Mouse (Mus musculus) kidney, embryonic 16.5 days (tissue): ENCODE results near the gene Grik4. TPM values are rescaled to one million over a fixed set of nuclear protein-coding genes. Genes with fewer than 3 reads are reported as not detected.

ENCODE experiments used
- ATAC-seq: fragments of 200-750 bp; cut with Nextera tagmentation; 2 replicates; pipeline ENCODE4 v1.8.0; 2017; ENCODE audit warnings: moderate TSS enrichment; ENCODE audit not compliant: low FRiP score, low TSS enrichment
- H3K27ac ChIP-seq: fragments of 300-500 bp; sonication (generic); 2 replicates; pipeline ENCODE4 v1.5.1; 2014; ENCODE audit warnings: low read length
- H3K27me3 ChIP-seq: fragments of 300-500 bp; sonication (generic); 2 replicates; pipeline ENCODE4 v1.6.1; 2014; ENCODE audit warnings: low read length, control low read depth, mixed read lengths; ENCODE audit not compliant: insufficient read depth
- H3K36me3 ChIP-seq: fragments of 300-500 bp; sonication (generic); 2 replicates; pipeline ENCODE4 v1.6.1; 2014; ENCODE audit warnings: low read length, control low read depth, mixed read lengths; ENCODE audit not compliant: insufficient read depth
- H3K4me1 ChIP-seq: fragments of 300-500 bp; sonication (generic); 2 replicates; pipeline ENCODE4 v1.6.1; 2014; ENCODE audit warnings: low read length, control low read depth, mixed read lengths; ENCODE audit not compliant: insufficient read depth
- H3K4me2 ChIP-seq: fragments of 300-500 bp; sonication (generic); replicated peaks from 2 replicates; pipeline ENCODE4 v1.6.1; 2014; ENCODE audit warnings: low read depth, low read length
- H3K4me3 ChIP-seq: fragments of 300-500 bp; sonication (generic); 2 replicates; pipeline ENCODE4 v1.5.1; 2014; ENCODE audit warnings: mild to moderate bottlenecking, low read length
- H3K9ac ChIP-seq: fragments of 300-500 bp; sonication (generic); replicated peaks from 2 replicates; pipeline ENCODE4 v1.6.1; 2014; ENCODE audit warnings: low read length
- H3K9me3 ChIP-seq: fragments of 300-500 bp; sonication (generic); 2 replicates; pipeline ENCODE4 v1.6.1; 2016; ENCODE audit warnings: low read length, control low read depth
- WGBS: fragments of 180-500 bp; shearing (Covaris S2); extraction: QIAGEN DNeasy Blood & Tissue Kit; methylation state at CpG from one replicate; pipeline ENCODE4 v1.1.7; 2014; 5-methylcytosine and 5-hydroxymethylcytosine counted together
- polyA plus RNA-seq: library from polyadenylated mRNA; unstranded; fragments of >200 nt; fragmentation: Nextera tagmentation; extraction: Ambion mirVana; gene quantifications from 2 replicates; pipeline ENCODE4 v1.2.1, GENCODE M21; 2015

The Grik4 gene
- polyA plus RNA-seq, 1 experiment from 2014 or later = 3.3 TPM

DNA sequence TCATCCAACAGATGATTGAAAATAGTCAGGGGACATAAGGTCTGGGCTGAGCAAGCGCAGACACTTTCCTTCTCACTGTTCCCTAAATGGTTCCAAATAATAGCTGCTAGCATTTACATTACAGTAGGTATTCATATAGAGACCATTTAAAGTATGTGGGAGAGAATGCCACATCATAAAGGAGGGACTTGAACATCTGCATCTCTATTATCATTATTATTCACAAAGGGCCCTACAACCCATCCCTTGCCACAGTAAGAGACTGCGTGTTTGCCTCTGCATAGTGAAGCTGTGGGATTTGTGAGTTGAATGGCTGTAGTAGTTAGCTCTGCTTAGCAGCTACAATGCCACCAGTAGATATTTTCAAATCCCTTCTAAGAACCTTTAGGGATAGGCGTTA is 296.2 kb downstream of the Grik4 start:
- H3K4me2 ChIP-seq = no peak overlapping the region
- H3K27me3 ChIP-seq = no peaks in the 10 kb centered on the region
- 95% methylated on average over 3 of the region's 3 CpGs for whole genome bisulfite sequencing
- H3K4me3 ChIP-seq = no peak overlapping the region
- H3K27ac ChIP-seq = no peak overlapping the region
- no peaks in the 10 kb centered on the region; the same call in 1 of the 2 replicates for H3K4me1 ChIP-seq
- no peaks in the 10 kb centered on the region for H3K36me3 ChIP-seq
- no peak for ATAC-seq
- no peaks in the 10 kb centered on the region for H3K9me3 ChIP-seq
- no peak overlapping the region for H3K9ac ChIP-seq

- Histone ChIP-seq H3K4me3 (no peak overlapping the region), H3K9ac (no peak overlapping the region), H3K4me2 (no peak overlapping the region), H3K9me3 (no peaks in the 10 kb centered on the region), H3K4me1 (no peaks in the 10 kb centered on the region; the same call in 1 of the 2 replicates), H3K27me3 (no peaks in the 10 kb centered on the region), H3K27ac (no peak overlapping the region), H3K36me3 (no peaks in the 10 kb centered on the region)
- ATAC-seq = no peak
- WGBS = 66% methylated on average over 3 of the region's 3 CpGs
Observed at GRCm38 (mm10) chr9:42647596-42647995, 296.7 kb downstream of the Grik4 start.

DNA sequence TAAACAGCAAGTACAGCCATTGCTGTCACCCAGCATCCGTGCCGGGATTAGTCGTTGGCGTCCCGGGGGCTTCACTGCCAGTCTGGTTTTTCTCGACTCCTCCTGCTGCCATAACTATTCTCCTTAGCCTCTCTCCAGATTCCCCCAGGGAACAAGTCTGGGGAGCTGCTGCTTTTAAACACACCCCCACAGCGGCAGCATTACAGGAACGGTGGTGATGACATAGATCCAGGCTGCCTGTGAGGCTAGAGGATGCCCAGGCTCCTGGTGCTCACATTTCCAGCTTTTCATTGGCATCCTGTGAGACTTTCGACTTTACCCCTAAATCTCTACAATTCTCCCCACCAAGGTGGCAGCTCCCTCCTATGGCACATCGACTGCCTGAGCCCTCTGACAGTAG is 297.5 kb downstream of the Grik4 start:
- H3K4me3 ChIP-seq = no peak overlapping the region
- H3K9ac ChIP-seq = no peak overlapping the region
- no peak for ATAC-seq
- H3K4me1 ChIP-seq = no peaks in the 10 kb centered on the region; the same call in 1 of the 2 replicates
- no peak overlapping the region for H3K27ac ChIP-seq
- 75% methylated on average over 10 of the region's 10 CpGs for WGBS
- H3K9me3 ChIP-seq = no peaks in the 10 kb centered on the region
- no peaks in the 10 kb centered on the region for H3K27me3 ChIP-seq
- H3K36me3 ChIP-seq = no peaks in the 10 kb centered on the region
- no peak overlapping the region for H3K4me2 ChIP-seq

DNA sequence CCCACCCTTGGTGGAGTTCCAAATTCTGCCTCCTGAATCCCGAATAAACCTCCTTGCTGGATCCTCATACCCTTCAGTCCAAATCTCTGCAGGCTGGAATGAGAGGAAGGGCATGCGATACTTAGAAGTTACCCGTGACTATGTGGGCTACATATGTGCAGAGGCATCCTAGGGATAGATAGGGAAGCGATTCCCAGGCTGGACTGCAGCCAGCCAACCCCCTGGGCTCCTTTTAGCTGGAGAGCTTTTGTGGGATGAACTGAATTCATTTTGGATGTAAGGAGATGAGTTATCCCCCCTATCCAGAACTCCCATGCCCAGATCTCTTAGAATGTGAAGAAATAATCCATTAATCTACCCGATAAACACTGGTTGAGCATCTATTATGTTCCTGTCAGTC is 299.1 kb downstream of the Grik4 start:
- H3K4me3 ChIP-seq = no peak overlapping the region
- no peaks in the 10 kb centered on the region for H3K9me3 ChIP-seq
- H3K4me2 ChIP-seq = no peak overlapping the region
- H3K27me3 ChIP-seq = no peaks in the 10 kb centered on the region
- no peaks in the 10 kb centered on the region for H3K36me3 ChIP-seq
- H3K4me1 ChIP-seq = no peaks in the 10 kb centered on the region; the same call in 1 of the 2 replicates
- H3K9ac ChIP-seq = no peak overlapping the region
- no peak overlapping the region for H3K27ac ChIP-seq
- 89% methylated on average over 5 of the region's 5 CpGs for WGBS
- ATAC-seq = no peak

- no peak overlapping the region for H3K4me2 ChIP-seq
- no peak overlapping the region for H3K27ac ChIP-seq
- ATAC-seq = no peak
Observed at GRCm38 (mm10) chr9:42642821-42643220, 301.5 kb downstream of the Grik4 start.

GRCm38 (mm10) chr9:42641550-42642117 is 302.7 kb downstream of the Grik4 start:
- H3K27ac ChIP-seq = no peak overlapping the region
- WGBS = 72% methylated on average over 11 of the region's 11 CpGs
- ATAC-seq = no peak

More at GRCm38 (mm10) chr9:42642821-42643220, 301.5 kb downstream of the Grik4 start:
- no peaks in the 10 kb centered on the region for H3K9me3 ChIP-seq
- H3K36me3 ChIP-seq = no peaks in the 10 kb centered on the region
- H3K4me1 ChIP-seq = no peaks in the 10 kb centered on the region; the same call in 1 of the 2 replicates
- no peak overlapping the region for H3K4me3 ChIP-seq
- WGBS = 58% methylated on average over 5 of the region's 5 CpGs
- no peak overlapping the region for H3K9ac ChIP-seq
- no peaks in the 10 kb centered on the region for H3K27me3 ChIP-seq

DNA sequence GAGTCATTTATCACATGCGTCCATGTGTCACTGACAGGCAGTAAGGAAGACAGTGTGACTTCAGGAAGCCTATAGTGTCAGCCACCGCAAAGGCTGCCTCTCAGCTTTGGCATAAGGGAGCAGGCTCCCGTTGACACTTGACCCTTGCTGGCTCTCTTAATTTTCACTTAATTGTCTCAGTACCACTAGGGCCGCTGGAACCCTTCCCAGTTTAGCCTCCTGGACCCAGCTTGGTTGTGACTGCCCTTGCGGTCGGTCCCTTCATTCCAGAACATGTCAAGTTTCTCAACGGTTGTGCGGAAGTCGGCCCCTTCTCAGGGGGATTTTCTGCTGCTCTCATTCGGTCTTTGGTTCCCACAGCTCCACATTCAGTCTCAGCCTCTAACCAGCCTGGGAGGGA is 307.8 kb downstream of the Grik4 start:
- 57% methylated on average over 10 of the region's 10 CpGs for WGBS
- H3K36me3 ChIP-seq = no peaks in the 10 kb centered on the region
- H3K27ac ChIP-seq = no peak overlapping the region
- no peak overlapping the region for H3K4me2 ChIP-seq
- H3K4me1 ChIP-seq = peaks cover 11% of the 10 kb centered on the region; the same call in 1 of the 2 replicates
- no peak overlapping the region for H3K9ac ChIP-seq
- no peaks in the 10 kb centered on the region; the same call in 1 of the 2 replicates for H3K27me3 ChIP-seq
- no peak overlapping the region for H3K4me3 ChIP-seq
- no peak for ATAC-seq
- H3K9me3 ChIP-seq = no peaks in the 10 kb centered on the region

More at GRCm38 (mm10) chr9:42641550-42642117, 302.7 kb downstream of the Grik4 start:
- Histone ChIP-seq H3K9me3 (no peaks in the 10 kb centered on the region), H3K36me3 (no peaks in the 10 kb centered on the region), H3K4me3 (no peak overlapping the region), H3K9ac (no peak overlapping the region), H3K4me1 (peaks cover 5% of the 10 kb centered on the region; the same call in 1 of the 2 replicates), H3K27me3 (no peaks in the 10 kb centered on the region), H3K4me2 (no peak overlapping the region)

- no peak overlapping the region for H3K4me3 ChIP-seq
- no peaks in the 10 kb centered on the region; the same call in 1 of the 2 replicates for H3K27me3 ChIP-seq
- H3K27ac ChIP-seq = no peak overlapping the region
- H3K4me2 ChIP-seq = no peak overlapping the region
- H3K9ac ChIP-seq = no peak overlapping the region
- H3K4me1 ChIP-seq = peaks cover 5% of the 10 kb centered on the region; the same call in 1 of the 2 replicates
- no peaks in the 10 kb centered on the region for H3K36me3 ChIP-seq
- 93% methylated on average over 4 of the region's 4 CpGs for WGBS
- H3K9me3 ChIP-seq = no peaks in the 10 kb centered on the region
- no peak for ATAC-seq
Observed at GRCm38 (mm10) chr9:42631479-42631878, 312.8 kb downstream of the Grik4 start.

- no peak overlapping the region for H3K27ac ChIP-seq
- no peak overlapping the region for H3K4me3 ChIP-seq
- 27% methylated on average over 6 of the region's 6 CpGs for WGBS
- no peaks in the 10 kb centered on the region for H3K9me3 ChIP-seq
- H3K4me1 ChIP-seq = no peaks in the 10 kb centered on the region
- no peak overlapping the region for H3K9ac ChIP-seq
- no peaks in the 10 kb centered on the region for H3K36me3 ChIP-seq
- ATAC-seq = no peak
- H3K27me3 ChIP-seq = no peaks in the 10 kb centered on the region
- H3K4me2 ChIP-seq = no peak overlapping the region
Observed at GRCm38 (mm10) chr9:42627634-42628033, 316.7 kb downstream of the Grik4 start.

GRCm38 (mm10) chr9:42627146-42627545 is 317.1 kb downstream of the Grik4 start:
- no peaks in the 10 kb centered on the region for H3K9me3 ChIP-seq
- no peaks in the 10 kb centered on the region for H3K4me1 ChIP-seq
- no peak for ATAC-seq
- H3K27me3 ChIP-seq = no peaks in the 10 kb centered on the region
- H3K36me3 ChIP-seq = no peaks in the 10 kb centered on the region
- H3K9ac ChIP-seq = no peak overlapping the region
- H3K4me3 ChIP-seq = no peak overlapping the region
- no peak overlapping the region for H3K27ac ChIP-seq
- 59% methylated on average over 8 of the region's 8 CpGs for WGBS
- no peak overlapping the region for H3K4me2 ChIP-seq
